Mouse (Mus musculus) c-Kit-positive CD71-positive TER-119-positive erythroid progenitor cells, embryonic 14.5 days (primary cell): ENCODE results near the gene Rpl10a.
"Not testable (repeated sequence)": the region's sequence is repeated elsewhere in the genome, so short reads cannot be mapped to it uniquely, and the experiment has no call there.

ENCODE experiments used
- DNase-seq: peaks from one replicate; pipeline ENCODE4 v3.0.0-alpha.2; 2013; ENCODE audit warnings: low spot score

The Rpl10a gene

DNA sequence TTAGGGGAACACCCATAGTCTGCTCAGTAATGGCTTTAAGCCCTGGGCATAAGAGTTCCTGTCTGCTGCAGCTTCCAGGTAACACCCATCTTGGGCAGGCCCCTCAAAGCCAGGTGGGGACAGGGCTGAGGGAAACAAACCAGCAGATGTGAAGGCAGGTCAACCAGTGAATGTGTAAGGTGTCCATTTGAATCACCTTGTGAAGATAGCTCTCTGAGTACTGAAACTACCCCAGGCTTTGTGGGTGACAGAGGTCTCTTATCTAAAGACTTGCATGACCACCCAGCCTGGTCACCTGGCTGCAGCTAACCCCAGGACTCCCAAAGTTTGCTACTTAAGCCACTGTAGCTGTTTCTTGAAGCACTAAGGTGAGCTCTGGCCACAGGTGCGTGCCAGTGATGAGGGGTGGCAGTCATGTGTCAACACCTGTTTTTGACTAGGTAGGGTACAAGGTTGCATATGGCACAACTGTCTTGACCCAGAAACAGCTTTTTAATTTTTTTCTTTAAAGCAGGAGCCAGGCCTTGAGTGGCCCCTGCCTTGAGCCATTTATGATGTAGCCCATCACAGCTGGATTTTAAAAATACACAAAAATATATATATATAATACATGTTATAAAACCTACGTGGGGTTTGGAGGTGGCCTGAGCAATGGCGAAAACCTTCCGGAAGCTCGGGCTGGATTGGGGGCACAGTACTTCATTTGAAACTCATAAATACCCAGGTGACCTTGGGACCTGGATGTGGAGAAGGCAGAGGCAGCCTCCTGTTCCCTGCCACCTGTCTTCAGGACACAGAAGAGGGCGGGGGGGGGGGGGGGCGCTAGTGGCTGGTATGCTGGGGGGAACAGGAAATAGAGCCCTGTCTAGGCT is 3.2 kb downstream of the Rpl10a start:
- DNase-seq: no peak

DNA sequence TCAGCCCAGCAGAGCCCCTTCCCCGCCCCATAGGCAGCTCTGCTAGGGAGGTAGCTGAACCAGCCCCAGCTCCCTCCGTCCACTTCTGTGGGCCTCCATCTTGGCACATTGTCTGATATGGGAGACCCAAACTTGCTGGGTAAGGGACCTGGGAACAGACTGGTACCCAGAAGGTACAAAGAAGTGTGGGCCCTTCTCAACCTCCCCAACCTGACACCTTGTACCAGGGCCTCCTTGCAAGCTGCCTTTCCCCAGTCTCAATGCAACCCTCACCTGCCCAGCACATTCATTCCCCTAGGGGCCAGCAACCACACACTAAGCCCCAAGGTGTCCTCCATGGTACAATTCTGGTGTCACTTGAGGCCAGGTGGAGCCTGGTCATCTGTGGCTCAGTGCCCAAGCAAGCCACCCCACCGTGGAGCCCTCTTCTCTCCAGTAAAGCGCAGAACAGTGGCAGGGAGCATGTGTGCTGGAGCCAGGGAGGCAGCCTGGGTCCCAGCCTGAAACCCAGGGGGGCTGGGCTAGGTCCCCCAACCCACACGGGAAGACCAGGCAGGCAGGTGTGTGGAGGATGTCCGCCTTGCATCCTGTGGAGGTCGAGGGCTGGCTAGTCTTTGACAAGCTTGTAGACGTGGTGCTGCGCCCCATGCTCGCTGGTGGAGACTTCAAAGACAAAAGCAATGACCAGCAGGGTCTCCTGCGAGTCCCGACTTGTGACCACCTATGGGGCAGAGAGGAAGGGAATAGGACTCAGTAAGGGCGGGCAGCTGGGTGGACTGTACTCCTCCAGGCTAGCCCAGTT is 4.0 kb downstream of the Rpl10a start:
- DNase-seq: no peak

- DNase-seq: no peak
Measured at GRCm38 (mm10) chr17:28332915-28333546, 4.8 kb downstream of the Rpl10a start.

GRCm38 (mm10) chr17:28335267-28335666 is 7.0 kb downstream of the Rpl10a start:
- no peak for DNase-seq

DNA sequence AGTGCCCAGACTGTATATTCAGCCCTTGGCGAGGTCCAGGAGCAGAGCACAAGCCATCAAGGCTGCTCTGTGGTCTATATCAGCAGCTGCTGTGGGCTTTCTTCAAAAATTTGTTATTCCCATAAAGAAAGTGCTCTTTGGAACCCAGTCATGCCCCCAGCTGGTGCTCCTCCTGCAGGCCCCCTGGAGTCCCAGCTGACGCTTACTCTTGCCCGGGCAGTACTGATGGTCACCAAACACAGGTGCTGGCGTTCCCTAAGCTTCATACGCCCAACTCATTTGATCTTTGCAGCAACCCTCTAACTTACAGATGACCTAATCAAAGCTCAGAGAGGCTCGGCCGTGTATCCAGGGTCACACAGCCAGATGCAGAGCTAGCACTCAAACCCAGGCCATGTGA is 9.3 kb downstream of the Rpl10a start:
- no peak for DNase-seq

- no peak for DNase-seq
Measured at GRCm38 (mm10) chr17:28340578-28340977, 12.3 kb downstream of the Rpl10a start.

DNA sequence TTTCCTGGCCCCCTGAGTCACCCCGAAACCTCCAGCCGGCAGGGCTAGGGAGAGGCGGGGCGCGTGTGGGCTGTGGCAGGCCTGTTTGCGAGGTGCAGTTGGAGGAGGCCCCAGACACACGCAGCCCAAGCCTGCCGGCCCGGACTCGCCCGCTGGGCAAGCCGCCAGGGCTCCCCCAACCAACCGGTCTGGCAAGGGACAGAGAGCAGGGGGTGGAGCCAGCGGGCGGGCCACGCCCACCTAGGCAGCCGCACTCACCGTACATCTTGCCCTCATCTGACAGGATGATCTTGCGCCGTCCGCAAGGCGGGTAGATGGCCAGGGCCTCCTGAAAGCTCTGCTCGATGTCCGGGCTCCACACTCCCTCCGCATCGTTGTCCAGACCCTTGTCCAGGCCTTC is 12.8 kb downstream of the Rpl10a start:
- no peak for DNase-seq

- DNase-seq: no peak
Measured at GRCm38 (mm10) chr17:28344050-28344607, 15.9 kb downstream of the Rpl10a start.

DNA sequence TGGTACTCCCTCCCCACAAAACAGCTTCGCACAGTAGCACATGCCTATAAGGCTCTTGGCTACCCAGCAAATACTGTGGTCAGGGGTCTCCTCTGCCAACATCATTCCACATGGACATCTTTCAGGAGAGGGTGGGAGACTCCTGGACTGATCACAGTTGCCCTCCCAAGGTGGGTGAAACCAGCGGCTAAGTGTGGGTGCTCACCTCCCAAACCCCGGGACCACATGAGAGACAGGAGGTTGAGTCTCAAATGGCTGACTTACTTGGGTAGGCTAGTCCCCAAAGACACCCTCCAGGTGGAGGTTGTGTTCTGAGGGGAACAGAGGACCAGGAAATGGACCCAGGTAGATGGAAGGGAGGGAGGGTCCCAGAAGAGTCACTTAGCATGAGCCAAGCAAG is 16.4 kb downstream of the Rpl10a start:
- no peak for DNase-seq

GRCm38 (mm10) chr17:28345271-28345721 is 17.0 kb downstream of the Rpl10a start:
- no peak for DNase-seq

DNA sequence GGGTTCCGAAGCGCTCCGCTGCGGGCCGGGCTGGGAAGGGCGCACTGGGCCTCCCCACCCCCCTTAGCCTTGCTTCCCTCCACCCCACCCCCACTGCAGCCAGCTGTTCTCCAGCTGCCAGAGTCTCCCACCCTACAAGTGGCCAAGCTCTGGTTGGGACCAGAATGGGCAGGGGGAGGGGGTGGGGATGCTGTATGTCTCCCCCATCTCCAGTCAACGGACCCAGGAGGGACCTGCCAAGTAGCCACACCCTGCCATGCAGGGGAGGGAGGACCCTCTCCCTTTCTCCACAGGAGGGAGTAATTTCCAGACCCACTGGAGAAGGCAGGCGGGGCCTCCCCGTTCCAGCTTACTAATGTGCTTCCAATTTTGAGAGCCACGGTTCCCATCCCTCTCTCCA is 17.6 kb downstream of the Rpl10a start:
- DNase-seq: no peak

DNA sequence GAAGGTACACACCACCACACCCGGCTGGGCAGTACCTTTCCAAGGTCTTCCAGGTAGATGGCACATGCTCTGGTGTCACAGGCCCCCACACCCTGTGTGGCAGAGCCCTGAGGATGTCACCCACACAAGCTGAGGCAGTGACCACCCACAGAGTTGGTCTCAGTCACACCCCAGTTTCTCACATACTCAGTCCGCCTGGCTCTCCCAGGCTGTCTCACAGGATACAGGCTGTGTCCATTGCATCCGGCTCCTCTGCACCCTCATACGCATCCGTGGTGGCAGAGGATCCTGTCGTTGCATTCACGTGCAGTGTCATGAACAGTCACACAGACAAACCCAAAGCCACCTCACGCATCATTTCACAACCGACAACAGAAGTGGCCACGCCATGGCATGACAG is 19.1 kb downstream of the Rpl10a start:
- no peak for DNase-seq

GRCm38 (mm10) chr17:28348211-28348610 is 19.9 kb downstream of the Rpl10a start:
- DNase-seq: no peak

DNA sequence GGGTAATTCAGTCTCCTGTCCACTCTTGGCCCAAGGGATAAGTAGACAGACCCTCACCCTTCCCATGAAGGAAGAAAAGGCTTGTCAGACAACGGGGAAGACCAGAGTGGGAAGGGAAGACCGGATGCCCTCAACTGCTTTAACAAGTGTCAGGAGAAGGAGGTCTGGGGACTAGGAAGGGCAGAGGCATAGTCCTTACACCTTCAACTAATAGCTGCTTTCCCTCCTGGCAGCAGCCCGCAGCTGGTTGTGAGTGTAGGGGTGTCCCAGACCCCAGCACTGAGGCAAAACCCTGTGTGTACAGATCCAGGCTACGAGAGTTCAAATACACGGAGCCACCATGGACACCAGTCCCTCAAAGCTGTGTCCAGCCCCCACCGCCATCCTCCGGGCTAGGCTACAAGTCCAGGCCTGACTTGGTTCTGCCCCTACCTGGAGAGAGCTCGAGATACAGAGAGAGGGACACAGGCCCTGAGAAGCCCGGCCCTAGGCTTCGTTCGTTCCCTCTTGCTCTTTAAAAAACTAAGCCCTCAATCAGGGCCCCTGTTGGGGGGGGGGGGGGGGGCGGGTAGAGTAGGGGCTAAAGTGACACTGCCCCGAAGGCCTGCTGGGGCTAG is 21.1 kb downstream of the Rpl10a start:
- DNase-seq: no peak

DNA sequence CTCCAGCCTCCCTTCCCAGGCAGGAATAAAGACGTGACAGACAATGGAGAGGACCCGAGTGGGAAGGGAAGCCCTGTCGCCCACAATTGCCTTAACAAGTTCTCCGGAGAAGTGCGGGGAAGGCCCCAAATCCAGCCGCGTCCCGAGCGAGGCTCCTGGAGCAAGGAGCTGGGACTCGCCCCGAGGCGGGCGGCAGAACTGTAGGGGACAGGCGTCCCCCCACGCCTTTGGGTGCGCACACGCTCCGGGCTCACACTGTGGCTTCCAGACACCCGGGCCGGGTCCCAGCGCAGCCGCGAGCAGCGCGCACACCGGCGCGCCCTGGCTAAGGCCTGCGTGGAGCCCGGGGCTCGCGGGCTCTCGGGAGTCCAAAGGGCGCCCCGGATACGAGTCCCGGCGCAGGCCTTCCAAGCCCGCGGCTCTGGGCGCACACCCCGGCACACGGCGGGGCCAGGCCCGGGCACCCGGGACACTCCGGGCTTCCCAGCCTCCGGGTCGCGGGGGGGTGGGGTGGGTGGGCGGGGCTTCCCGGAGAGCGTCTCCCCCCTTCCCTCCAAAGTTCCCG is 21.7 kb downstream of the Rpl10a start:
- no peak for DNase-seq

- DNase-seq: no peak
Measured at GRCm38 (mm10) chr17:28350466-28351352, 22.4 kb downstream of the Rpl10a start, which contains the start of gene Tead3. Tead3 (minus strand) TSS chr17:28350817.

DNA sequence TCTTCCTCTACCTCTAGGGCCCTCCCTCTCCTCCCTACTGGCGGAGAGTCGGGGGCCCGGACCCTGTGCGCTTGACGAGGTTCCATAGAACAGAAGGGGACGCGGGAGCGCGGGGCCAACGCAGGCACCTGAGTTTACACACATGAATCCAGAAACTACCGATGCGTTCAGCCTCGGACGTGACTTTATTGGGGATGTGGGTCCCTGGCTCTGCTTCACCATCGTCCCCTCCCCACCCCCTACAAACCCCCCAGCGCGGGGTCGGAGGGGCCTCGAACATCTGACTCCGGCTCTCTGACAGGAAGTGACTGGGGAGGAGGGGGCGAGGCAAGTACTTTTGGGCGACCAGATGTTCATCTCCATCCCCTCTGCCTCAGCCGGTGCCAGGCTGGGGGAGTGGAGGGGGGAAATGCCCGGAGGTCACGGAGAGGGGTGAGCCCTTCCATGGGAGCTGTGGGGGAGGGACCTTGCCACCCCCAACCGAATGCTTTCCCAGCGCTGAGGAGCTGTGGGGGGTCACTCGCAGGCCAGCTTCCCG is 23.2 kb downstream of the Rpl10a start:
- no peak for DNase-seq

DNA sequence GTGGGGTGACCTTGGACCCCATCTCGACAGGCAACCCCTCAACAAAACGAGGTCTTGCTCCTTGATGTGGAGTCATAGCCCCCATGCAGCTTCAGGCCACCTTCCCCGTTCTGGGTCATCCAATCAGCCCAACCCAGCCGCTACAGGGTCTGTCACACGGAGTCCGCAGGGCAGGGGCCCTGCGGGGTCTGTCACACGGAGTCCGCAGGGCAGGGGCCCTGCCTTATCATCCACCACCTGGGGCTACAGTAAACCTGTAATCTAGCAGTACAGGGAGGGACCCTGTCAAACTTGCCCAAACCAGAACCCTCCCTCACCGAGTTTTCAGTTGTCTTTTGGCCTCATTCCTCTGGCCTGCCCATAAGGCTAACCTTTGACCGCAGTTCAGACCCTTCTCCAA is 23.7 kb downstream of the Rpl10a start:
- no peak for DNase-seq

DNA sequence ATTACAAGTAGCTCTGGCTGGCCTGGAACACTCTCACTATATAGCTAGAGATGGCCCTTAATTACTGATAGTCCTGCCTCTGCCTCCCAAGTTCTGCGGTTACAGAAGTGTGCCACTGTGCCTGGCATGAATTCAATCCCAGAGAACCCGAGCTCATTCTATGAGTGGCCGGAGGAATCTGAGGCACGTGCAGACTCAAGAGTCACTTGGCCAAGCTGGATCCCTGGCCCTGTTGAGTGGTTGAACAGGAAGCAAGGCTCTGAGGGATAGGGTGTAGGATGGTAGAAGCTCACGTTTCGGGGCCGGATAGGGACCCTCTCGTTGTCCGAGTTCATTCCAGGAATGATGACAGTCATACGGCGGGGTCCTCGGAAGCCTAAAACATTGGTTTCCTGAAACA is 27.6 kb downstream of the Rpl10a start:
- DNase-seq: no peak

DNA sequence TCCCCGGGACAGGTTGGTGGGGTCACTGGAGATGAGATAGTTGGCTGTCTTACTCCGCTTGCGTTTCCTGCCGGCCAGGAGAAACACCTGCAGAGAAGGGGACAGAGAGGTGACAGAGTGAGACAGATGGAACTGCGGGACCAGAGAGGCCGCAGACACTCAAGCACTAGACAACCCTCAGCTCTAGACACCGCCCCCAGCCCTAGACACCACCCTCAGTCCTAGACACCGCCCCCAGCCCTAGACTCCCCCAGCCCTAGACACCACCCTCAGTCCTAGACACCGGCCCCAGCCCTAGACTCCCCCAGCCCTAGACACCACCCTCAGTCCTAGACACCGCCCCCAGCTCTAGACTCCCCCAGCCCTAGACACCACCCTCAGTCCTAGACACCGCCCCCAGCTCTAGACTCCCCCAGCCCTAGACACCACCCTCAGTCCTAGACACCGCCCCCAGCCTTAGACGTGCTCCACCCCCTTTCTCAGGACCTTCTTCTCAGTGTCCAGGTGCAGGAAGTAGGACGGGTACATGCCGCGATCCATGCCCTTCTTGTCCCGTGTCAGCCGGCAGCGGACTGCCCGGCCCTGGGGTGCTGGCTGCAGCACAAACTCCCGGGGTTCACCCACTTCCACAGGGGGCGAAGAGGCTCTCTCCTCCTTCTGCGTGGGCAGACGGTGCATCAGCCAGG is 30.4 kb downstream of the Rpl10a start:
- not testable (repeated sequence) for DNase-seq
